Mouse (Mus musculus) heart, postnatal 0 days (tissue): ENCODE results near the gene Eps8.

Experiments
- CTCF ChIP-seq: IDR thresholded peaks from 2 replicates; pipeline ENCODE4 v1.5.1; 2016; ENCODE audit warnings: antibody characterized with exemption, control low read depth, low read depth
- EP300 ChIP-seq: IDR thresholded peaks from 2 replicates; pipeline ENCODE4 v1.6.1; 2016; ENCODE audit warnings: antibody characterized with exemption, low read depth

GRCm38 (mm10) chr6:137669876-137670275 is 15.2 kb upstream of the Eps8 start:
- TF ChIP-seq EP300 (no peak), CTCF (no peak)
